Mouse (Mus musculus): Measurements from ENCODE around the gene Nxpe3.

The Nxpe3 gene

GRCm38 (mm10) chr16:55832617-55833016 lies 62.5 kb downstream of the Nxpe3 start:
- DNase-seq = no peak

- no peak for DNase-seq
Measured at GRCm38 (mm10) chr16:55832040-55832439, 63.0 kb downstream of the Nxpe3 start.

GRCm38 (mm10) chr16:55831451-55831850 lies 63.6 kb downstream of the Nxpe3 start:
- DNase-seq = no peak

- DNase-seq = peak; percentile 33
Measured at GRCm38 (mm10) chr16:55823398-55824155, 71.5 kb downstream of the Nxpe3 start.

- peak; percentile 51 for DNase-seq
Measured at GRCm38 (mm10) chr16:55822741-55823397, 72.2 kb downstream of the Nxpe3 start.

- DNase-seq = peak; percentile 95
Measured at GRCm38 (mm10) chr16:55821997-55822740, 72.9 kb downstream of the Nxpe3 start.

- no peak for DNase-seq
Measured at GRCm38 (mm10) chr16:55821571-55821981, 73.5 kb downstream of the Nxpe3 start.

GRCm38 (mm10) chr16:55820916-55821570 lies 74.0 kb downstream of the Nxpe3 start:
- peak; percentile 55 for DNase-seq

GRCm38 (mm10) chr16:55820161-55820915 lies 74.7 kb downstream of the Nxpe3 start:
- no peak for DNase-seq

GRCm38 (mm10) chr16:55819186-55819861 lies 75.8 kb downstream of the Nxpe3 start:
- DNase-seq = peak; percentile 41

GRCm38 (mm10) chr16:55817717-55818515 lies 77.2 kb downstream of the Nxpe3 start:
- no peak for DNase-seq

GRCm38 (mm10) chr16:55816202-55816941 lies 78.7 kb downstream of the Nxpe3 start:
- DNase-seq = no peak

GRCm38 (mm10) chr16:55815466-55815865 lies 79.6 kb downstream of the Nxpe3 start:
- DNase-seq = no peak

GRCm38 (mm10) chr16:55814686-55815085 lies 80.4 kb downstream of the Nxpe3 start:
- no peak for DNase-seq

- DNase-seq = no peak
Measured at GRCm38 (mm10) chr16:55813916-55814315, 81.2 kb downstream of the Nxpe3 start.

GRCm38 (mm10) chr16:55811792-55812191 lies 83.3 kb downstream of the Nxpe3 start:
- DNase-seq = no peak

GRCm38 (mm10) chr16:55809779-55810514 lies 85.1 kb downstream of the Nxpe3 start:
- no peak for DNase-seq

- DNase-seq = no peak
Measured at GRCm38 (mm10) chr16:55809345-55809744, 85.7 kb downstream of the Nxpe3 start.

GRCm38 (mm10) chr16:55807505-55807932 lies 87.6 kb downstream of the Nxpe3 start:
- no peak for DNase-seq
